Mouse (Mus musculus): ENCODE results near the gene Wdr83os. TPM values are rescaled to one million over a fixed set of nuclear protein-coding genes. Genes with fewer than 3 reads are reported as not detected.

Gene Wdr83os
- polyA plus RNA-seq (2012; rRNA removed), result 39.8 and 41.3 TPM in 2 replicates

DNA sequence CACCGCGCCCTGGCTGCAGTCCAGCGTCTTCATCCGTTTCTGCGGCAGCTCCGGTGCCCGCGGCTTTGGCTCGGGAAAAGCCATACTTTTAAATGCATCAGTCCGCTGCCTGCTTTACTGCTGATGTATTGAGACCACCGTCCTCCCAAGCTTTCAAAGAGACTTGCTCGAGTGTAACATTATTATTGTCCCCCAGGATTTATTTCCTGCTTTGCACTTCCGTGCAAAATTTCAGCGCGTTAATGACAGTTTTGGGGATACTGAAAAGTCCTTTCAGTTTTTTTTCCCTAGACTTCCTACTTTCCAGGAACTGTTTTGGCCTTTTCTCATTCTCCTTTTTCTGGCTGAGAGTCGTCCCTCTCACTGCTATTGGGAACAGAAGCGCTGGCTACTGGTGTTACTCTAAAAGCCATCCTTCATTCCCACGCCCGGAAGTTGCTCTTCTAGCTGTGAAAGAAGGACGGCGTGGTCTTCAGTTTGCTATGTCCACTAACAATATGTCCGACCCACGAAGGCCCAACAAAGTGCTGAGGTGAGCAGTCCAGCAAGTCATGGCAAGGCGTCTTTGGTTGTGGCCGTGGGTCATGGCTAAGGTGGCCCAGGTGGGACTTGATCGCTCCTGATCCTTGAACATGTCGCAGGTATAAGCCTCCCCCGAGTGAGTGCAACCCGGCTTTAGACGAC is at the start of gene Wdr83os:
TSS of gene Wdr83os (plus strand) at position 209 of the 684 bp plus-strand sequence.

DNA sequence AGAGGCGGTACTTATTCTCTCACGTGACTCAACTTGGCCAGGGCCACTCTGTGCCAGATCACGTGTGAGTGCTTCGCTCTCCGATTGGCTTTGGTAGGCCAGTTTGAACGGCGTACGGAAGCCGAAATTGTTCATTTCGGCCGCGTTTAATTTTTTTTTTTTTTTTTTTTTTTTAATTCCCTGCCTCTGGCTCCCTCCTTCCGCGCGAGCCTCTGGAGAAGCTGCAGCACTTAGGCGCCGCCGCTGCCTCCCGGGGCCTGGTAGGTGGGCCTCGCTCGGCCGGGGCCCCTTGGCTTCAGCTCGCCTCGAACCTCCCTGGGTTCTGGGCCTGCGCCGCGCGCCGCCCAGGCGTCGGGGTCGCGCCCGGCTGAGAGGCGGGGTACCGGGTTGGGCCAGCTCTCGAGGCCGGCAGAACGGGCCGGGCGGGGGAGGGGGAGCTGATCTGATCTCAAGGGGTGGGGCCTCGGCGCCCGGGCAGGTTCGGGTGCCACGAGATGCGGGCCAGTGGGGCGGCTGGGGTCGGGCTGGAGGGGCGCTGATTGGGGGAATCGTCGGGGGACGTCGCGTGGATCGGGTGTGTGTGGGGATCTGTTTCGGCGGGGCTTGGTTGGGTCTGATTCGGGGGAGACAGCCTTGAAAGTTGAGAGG is 43.7 kb upstream of the Wdr83os start, which contains the start of gene Tnpo2:
TSS of gene Tnpo2 (plus strand) at position 198 of the 648 bp plus-strand sequence.

GRCm38 (mm10) chr8:85059879-85060616 is 20.5 kb upstream of the Wdr83os start, which contains the start of gene Fbxw9:
TSS of gene Fbxw9 (plus strand) at chr8:85060055.

GRCm38 (mm10) chr8:85067982-85068381 is 12.6 kb upstream of the Wdr83os start, which contains the start of gene Gm5741:
TSS of gene Gm5741 (minus strand) at chr8:85067982.

GRCm38 (mm10) chr8:85071514-85072281 is 8.8 kb upstream of the Wdr83os start, which contains the start of gene Dhps:
TSS of gene Dhps (plus strand) at chr8:85071757.

GRCm38 (mm10) chr8:85081216-85081555 is 646 bp downstream of the Wdr83os start, which contains the start of gene Wdr83:
TSS of gene Wdr83 (minus strand) at chr8:85081306.

GRCm38 (mm10) chr8:85083108-85083813 is 2.7 kb downstream of the Wdr83os start, which contains the start of gene Man2b1:
TSS of gene Man2b1 (plus strand) at chr8:85083270.

GRCm38 (mm10) chr8:85122995-85123394 is 42.5 kb downstream of the Wdr83os start, which contains the start of gene Zfp791:
TSS of gene Zfp791 (minus strand) at chr8:85123095.

Other genes starting within 250 kb of the Wdr83os start
- gene Gadd45gip1, start 249.2 kb upstream of the Wdr83os start, polyA plus RNA-seq (2012; rRNA removed), result 25.2 and 27.4 TPM in 2 replicates
- gene Rad23a, start 240.1 kb upstream of the Wdr83os start, polyA plus RNA-seq (2012; rRNA removed), result 108 and 113 TPM in 2 replicates
- 389 and 417 TPM in 2 replicates for gene Calr, start 233.8 kb upstream of the Wdr83os start, polyA plus RNA-seq (2012; rRNA removed)
- gene Farsa, start 223.8 kb upstream of the Wdr83os start, polyA plus RNA-seq (2012; rRNA removed), result 37.4 and 40.3 TPM in 2 replicates
- gene Syce2, start 208.6 kb upstream of the Wdr83os start, polyA plus RNA-seq (2012; rRNA removed), result 11.5 and 11.9 TPM in 2 replicates
- 84.3 and 97.5 TPM in 2 replicates for gene Gcdh, start 186.8 kb upstream of the Wdr83os start, polyA plus RNA-seq (2012; rRNA removed)
- gene Klf1, start 178.8 kb upstream of the Wdr83os start, polyA plus RNA-seq (2012; rRNA removed), result 82.0 and 97.2 TPM in 2 replicates
- gene Dnase2a, start 172.2 kb upstream of the Wdr83os start, polyA plus RNA-seq (2012; rRNA removed), result 12.9 and 13.0 TPM in 2 replicates
- 0.07 and 0.08 TPM in 2 replicates for gene Mast1, start 143.4 kb upstream of the Wdr83os start, polyA plus RNA-seq (2012; rRNA removed)
- gene Rtbdn, start 133.7 kb upstream of the Wdr83os start, polyA plus RNA-seq (2012; rRNA removed), result not detected in 2 replicates
- gene Gm49661, start 111.3 kb upstream of the Wdr83os start, polyA plus RNA-seq (2012; rRNA removed), result 0.58 TPM in 1 of 2 replicates, not detected in the other
- gene Prdx2, start 111.2 kb upstream of the Wdr83os start, polyA plus RNA-seq (2012; rRNA removed), result 467 and 538 TPM in 2 replicates
- gene Rnaseh2a, start 111.0 kb upstream of the Wdr83os start, polyA plus RNA-seq (2012; rRNA removed), result 37.4 and 40.1 TPM in 2 replicates
- 11.6 and 18.6 TPM in 2 replicates for gene Junb, start 102.0 kb upstream of the Wdr83os start, polyA plus RNA-seq (2012; rRNA removed)
- gene Hook2, start 90.1 kb upstream of the Wdr83os start, polyA plus RNA-seq (2012; rRNA removed), result 10.3 and 12.2 TPM in 2 replicates
- gene Best2, start 66.2 kb upstream of the Wdr83os start, polyA plus RNA-seq (2012; rRNA removed), result not detected in 2 replicates
- 63.3 and 64.0 TPM in 2 replicates for gene Asna1, start 55.5 kb upstream of the Wdr83os start, polyA plus RNA-seq (2012; rRNA removed)
- gene Trir, start 53.9 kb upstream of the Wdr83os start, polyA plus RNA-seq (2012; rRNA removed), result 83.5 and 105 TPM in 2 replicates
- 18.0 and 21.4 TPM in 2 replicates for gene Tnpo2, start 43.8 kb upstream of the Wdr83os start, polyA plus RNA-seq (2012; rRNA removed)
- gene Fbxw9, start 20.7 kb upstream of the Wdr83os start, polyA plus RNA-seq (2012; rRNA removed), result 11.8 and 12.7 TPM in 2 replicates
- 0.26 TPM in 1 of 2 replicates, not detected in the other for gene Gm5741, start 12.8 kb upstream of the Wdr83os start, polyA plus RNA-seq (2012; rRNA removed)
- gene Dhps, start 9.0 kb upstream of the Wdr83os start, polyA plus RNA-seq (2012; rRNA removed), result 17.8 and 18.4 TPM in 2 replicates
- 22.9 and 26.2 TPM in 2 replicates for gene Wdr83, start 566 bp downstream of the Wdr83os start, polyA plus RNA-seq (2012; rRNA removed)
- gene Man2b1, start 2.5 kb downstream of the Wdr83os start, polyA plus RNA-seq (2012; rRNA removed), result 41.9 and 48.3 TPM in 2 replicates
- gene Zfp791, start 42.4 kb downstream of the Wdr83os start, polyA plus RNA-seq (2012; rRNA removed), result 4.4 and 5.3 TPM in 2 replicates
- not detected in 2 replicates for gene Cks1brt, start 71.2 kb downstream of the Wdr83os start, polyA plus RNA-seq (2012; rRNA removed)
- gene Olfr371, start 145.2 kb downstream of the Wdr83os start, polyA plus RNA-seq (2012; rRNA removed), result not detected in 2 replicates
- 33.7 and 35.9 TPM in 2 replicates for gene Orc6, start 218.9 kb downstream of the Wdr83os start, polyA plus RNA-seq (2012; rRNA removed)
- 27.4 and 28.6 TPM in 2 replicates for gene Vps35, start 219.1 kb downstream of the Wdr83os start, polyA plus RNA-seq (2012; rRNA removed)